In the genomic region with DNA sequence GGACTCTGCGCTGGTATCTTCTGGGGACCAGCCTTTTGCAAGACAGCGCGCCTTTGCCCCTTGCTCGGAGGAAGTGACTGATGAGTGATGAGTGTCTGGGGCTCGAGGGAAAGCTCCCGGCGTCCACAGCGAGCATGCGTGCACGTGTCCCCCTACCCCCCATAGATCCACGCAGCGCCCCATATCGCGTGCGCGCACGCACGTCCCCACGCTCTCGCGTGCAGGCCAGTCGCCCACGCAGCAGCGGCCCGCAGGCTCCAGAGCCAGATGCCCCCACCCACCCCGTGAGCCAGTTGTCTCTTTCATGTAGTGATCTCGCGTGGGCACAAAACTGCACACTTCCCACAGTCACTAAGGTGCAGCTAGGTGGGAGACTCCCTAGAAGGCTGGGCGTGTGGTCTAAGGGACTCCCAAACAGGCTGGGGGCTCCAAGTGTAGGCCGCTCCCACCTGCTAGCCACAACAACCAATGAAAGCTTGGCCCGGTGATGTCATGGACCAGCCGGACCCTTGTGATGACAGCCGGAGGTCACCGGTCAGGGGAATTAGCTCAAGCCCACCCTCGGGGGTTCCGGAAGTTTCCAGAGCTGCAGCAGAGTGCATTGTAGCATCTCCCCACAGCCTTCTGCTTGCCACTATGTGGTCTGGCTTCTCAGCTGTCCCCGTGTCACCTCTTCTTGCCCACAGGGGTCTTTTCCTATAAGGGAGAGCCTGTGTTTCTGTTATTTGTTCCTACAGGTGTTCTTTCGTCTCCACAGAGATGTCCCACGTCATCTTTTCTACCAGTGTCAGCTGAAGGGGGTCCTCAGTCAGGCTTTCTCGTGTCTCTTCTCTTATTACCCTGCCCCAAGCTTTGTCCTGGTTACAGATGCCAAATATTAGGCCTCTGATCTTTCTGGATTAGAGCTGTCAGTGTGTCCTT, we compare ENCODE assay signal across 8 mouse cellular contexts. TPM values are rescaled to one million over a fixed set of nuclear protein-coding genes. Genes with fewer than 3 reads are reported as not detected.
DNase-seq lines count a peak whose midpoint lies in the region; ATAC-seq and TF ChIP-seq lines count a peak whose summit lies in the region.

Ache (plus strand) TSS at position 488 of the 921 bp plus-strand sequence.

- H3K36me3 ChIP-seq in forebrain, embryonic 16.5 days (ENCODE audit: control insufficient read depth, insufficient read depth): no peaks in the 10 kb centered on the region
- H3K36me3 ChIP-seq in hindbrain, postnatal 0 days (ENCODE audit: insufficient read depth, low read length): no peaks in the 10 kb centered on the region

- WGBS in cerebellum, adult 2 months: under 1% methylated on average over 40 of the region's 40 CpGs
- 0% methylated on average over 40 of the region's 40 CpGs for WGBS in forebrain, embryonic 16.5 days
- under 1% methylated on average over 40 of the region's 40 CpGs for WGBS in hindbrain, postnatal 0 days

- no peak for TF ChIP-seq CTCF in cerebellum, adult 2 months (IDR thresholded peaks at IDR 0.05; ENCODE audit: borderline replicate concordance, insufficient read depth, low read depth, low read length)
- no peak for TF ChIP-seq CTCF in hindbrain, postnatal 0 days (IDR thresholded peaks at IDR 0.05; ENCODE audit: low read depth)

- H3K27me3 ChIP-seq in cerebellum, adult 2 months (ENCODE audit: control insufficient read depth, insufficient read depth, low read length): no peaks in the 10 kb centered on the region
- H3K27me3 ChIP-seq in forebrain, embryonic 16.5 days (replicated peaks; ENCODE audit: control insufficient read depth, insufficient read depth, low read length): peaks cover 21% of the 10 kb centered on the region
- no peaks in the 10 kb centered on the region for H3K27me3 ChIP-seq in hindbrain, postnatal 0 days (ENCODE audit: insufficient read depth, low read length)

- H3K9ac ChIP-seq in forebrain, embryonic 16.5 days (replicated peaks; ENCODE audit: low read depth, low read length): peak within 1 kb of the TSS; percentile 52
- peak within 1 kb of the TSS; percentile 77 for H3K9ac ChIP-seq in hindbrain, postnatal 0 days (replicated peaks; ENCODE audit: low read length)

- no peaks in the 10 kb centered on the region for H3K9me3 ChIP-seq in forebrain, embryonic 16.5 days (ENCODE audit: control insufficient read depth, low read length)
- H3K9me3 ChIP-seq in hindbrain, postnatal 0 days (ENCODE audit: low read length): no peaks in the 10 kb centered on the region

- peak; percentile 55 for ATAC-seq in forebrain, embryonic 16.5 days
- ATAC-seq in hindbrain, postnatal 0 days: peak; percentile 78

- H3K4me1 ChIP-seq in cerebellum, adult 2 months (ENCODE audit: control insufficient read depth, insufficient read depth, low read length): peaks cover 13% of the 10 kb centered on the region; the same call in 1 of the 2 replicates
- H3K4me1 ChIP-seq in forebrain, embryonic 16.5 days (replicated peaks; ENCODE audit: control insufficient read depth, insufficient read depth, low read length): peaks cover 28% of the 10 kb centered on the region
- 0 out of 2 replicates have a peak, but pooled peaks cover 3% of the 10 kb centered on the region for H3K4me1 ChIP-seq in hindbrain, postnatal 0 days (ENCODE audit: insufficient read depth, low read length)

- DNase-seq in thymus, postnatal 36 days: peak; percentile 32 to 46
- DNase-seq in thymus, postnatal 10 days (ENCODE audit: low spot score in 2 of 2): no peak
- DNase-seq in cerebellum, adult 2 months: peak; percentile 86 to 88
- DNase-seq in hindbrain, postnatal 0 days (ENCODE audit: low spot score): peak; percentile 88
- peak; percentile 45 for DNase-seq in liver
- peak; percentile 81 for DNase-seq in right cerebral cortex, adult 18-20 months
- no peak for DNase-seq in testis, postnatal 10 days (ENCODE audit: low spot score)

- peak; percentile 59 for TF ChIP-seq POLR2A in cerebellum, adult 2 months (IDR thresholded peaks at IDR 0.05; ENCODE audit: borderline replicate concordance, insufficient read depth, low read length)

- H3K4me2 ChIP-seq in forebrain, embryonic 16.5 days (ENCODE audit: low read length): peak within 1 kb of the TSS; percentile 96
- H3K4me2 ChIP-seq in hindbrain, postnatal 0 days (ENCODE audit: low read depth, low read length): peak within 1 kb of the TSS; percentile 85

- peak within 1 kb of the TSS; percentile 88 for H3K27ac ChIP-seq in cerebellum, adult 2 months (ENCODE audit: insufficient read depth, low read length)
- peak within 1 kb of the TSS; percentile 44; the same call in 1 of the 2 replicates for H3K27ac ChIP-seq in forebrain, embryonic 16.5 days (ENCODE audit: low read length)
- peak within 1 kb of the TSS; percentile 85 for H3K27ac ChIP-seq in hindbrain, postnatal 0 days

- peak within 1 kb of the TSS; percentile 78 for H3K4me3 ChIP-seq in cerebellum, adult 2 months (replicated peaks; ENCODE audit: insufficient read depth, low read depth, low read length)
- peak within 1 kb of the TSS; percentile 55 for H3K4me3 ChIP-seq in forebrain, embryonic 16.5 days (replicated peaks; ENCODE audit: low read length)
- H3K4me3 ChIP-seq in hindbrain, postnatal 0 days (ENCODE audit: low read length): peak within 1 kb of the TSS; percentile 55

RNA-seq across cellular contexts. Expression of gene Ache, which starts in this region (rescaled TPM):
- 155 and 165 TPM in 2 replicates for polyA plus RNA-seq in cerebellum, adult 2 months (2012; rRNA removed)
- 10.2 and 17.2 TPM in 2 replicates for polyA plus RNA-seq in forebrain, embryonic 16.5 days (2015; fragmentation: Nextera tagmentation; extraction: Ambion mirVana)
- 210 and 219 TPM in 2 replicates for total RNA-seq in hindbrain, postnatal 0 days (2014; rRNA removed)
- polyA plus RNA-seq in hindbrain, postnatal 0 days (2015; fragmentation: Nextera tagmentation; extraction: Ambion mirVana): 151 and 157 TPM in 2 replicates

Comparison
In these comparisons a context has a peak if more than half of its experiments do, and no peak if none do; other contexts are left out.
1. DNase-seq: peak in thymus, postnatal 36 days (2 of 2), cerebellum, adult 2 months (2 of 2), hindbrain, postnatal 0 days (single experiment), liver (single experiment) and right cerebral cortex, adult 18-20 months (single experiment); none in thymus, postnatal 10 days (0 of 2) and testis, postnatal 10 days (single experiment).
2. Peak in every context shown above with its lines, with median percentiles within 50 percentile points of each other: H3K27ac ChIP-seq and H3K4me3 ChIP-seq.